Mouse (Mus musculus): Measurements from ENCODE around the gene Stx11.
A peak's percentile ranks its signal among the peaks of the same experiment; 100 is the strongest.
"Not testable (repeated sequence)": the region's sequence is repeated elsewhere in the genome, so short reads cannot be mapped to it uniquely, and the experiment has no call there.

The Stx11 gene

GRCm38 (mm10) chr10:12961546-12961945, 2.6 kb downstream of the Stx11 start:
- no peak for DNase-seq (ENCODE audit: low spot score in 2 of 2)

DNA sequence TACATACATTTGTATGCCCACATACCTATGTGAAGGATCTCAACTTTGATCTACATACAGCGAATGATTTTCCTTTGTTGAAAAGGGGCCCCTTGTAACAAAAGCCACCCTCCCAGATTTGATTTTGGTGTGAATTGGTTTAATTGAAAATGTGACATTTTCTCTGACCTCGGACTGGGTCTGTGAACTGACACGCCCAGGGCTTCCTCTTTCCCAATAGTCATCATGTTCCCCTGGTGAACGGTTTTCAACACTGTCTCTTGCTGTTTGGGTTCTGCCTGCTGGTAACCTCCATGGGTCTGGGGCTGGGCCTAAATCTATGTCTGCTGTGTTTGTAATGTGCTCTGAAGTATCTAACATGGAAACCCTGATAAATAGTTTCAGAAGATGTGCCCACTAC, 6.8 kb downstream of the Stx11 start:
- no peak for DNase-seq (ENCODE audit: low spot score in 2 of 2)

DNA sequence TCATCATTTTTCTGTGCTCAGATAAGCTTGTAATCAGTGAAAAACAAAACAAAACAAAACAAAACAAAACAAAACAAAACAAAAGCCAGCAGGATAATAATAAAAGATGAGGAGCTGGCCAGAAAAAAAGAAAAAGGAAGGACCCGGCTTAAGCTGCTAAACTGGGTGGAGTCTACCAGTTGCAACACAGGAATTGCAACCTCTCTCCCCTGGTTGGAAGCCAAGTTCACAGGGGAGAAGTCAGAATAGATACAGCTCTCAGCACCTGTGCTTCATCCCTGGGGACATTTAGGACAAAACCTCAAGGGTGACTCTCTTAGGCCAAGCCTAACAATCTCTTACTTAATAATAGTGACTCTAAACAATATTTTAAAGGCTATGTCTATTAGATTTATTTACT, 8.3 kb downstream of the Stx11 start:
- DNase-seq (ENCODE audit: low spot score in 2 of 2), result no peak

GRCm38 (mm10) chr10:12951358-12951757, 12.7 kb downstream of the Stx11 start:
- not testable (repeated sequence) for DNase-seq (ENCODE audit: low spot score in 2 of 2)

DNA sequence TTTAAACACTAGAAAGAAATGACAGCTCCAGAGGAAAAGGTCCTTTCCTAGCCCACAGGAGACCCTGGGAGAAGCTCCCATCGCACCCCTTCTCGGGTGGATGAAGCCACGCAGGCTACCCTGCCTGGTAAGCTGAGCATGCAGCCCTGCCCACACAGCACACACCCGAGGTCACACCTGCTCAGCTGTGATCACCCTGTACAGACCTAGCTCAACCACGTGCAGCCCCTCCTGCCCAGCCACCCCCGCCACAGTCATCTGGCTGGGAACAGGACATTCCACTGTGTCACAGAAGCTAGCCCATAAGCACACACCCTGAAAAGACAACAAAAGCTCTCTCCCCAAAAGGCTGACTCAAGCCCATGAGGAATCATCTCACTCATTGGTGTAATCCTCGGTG, 14.8 kb downstream of the Stx11 start:
- DNase-seq (ENCODE audit: low spot score in 2 of 2), result no peak

DNA sequence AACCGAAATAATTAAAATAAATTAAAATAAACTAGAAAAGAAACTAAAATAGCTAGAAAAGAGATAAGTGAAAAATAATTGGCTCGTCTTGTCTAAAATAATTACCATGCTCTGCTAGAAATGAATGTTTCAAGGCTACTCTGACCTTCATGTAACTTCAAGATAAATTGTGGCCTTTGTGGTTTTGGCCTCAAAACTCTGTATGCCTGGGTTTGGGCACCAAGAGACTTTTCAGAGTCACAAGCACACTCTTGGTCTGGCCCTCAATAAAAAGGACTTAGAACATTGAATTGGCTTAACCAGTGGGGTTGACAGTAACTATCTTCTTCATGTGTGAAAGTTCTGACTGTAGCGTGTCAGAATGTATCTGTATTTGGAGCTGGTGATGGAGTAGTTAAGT, 16.5 kb downstream of the Stx11 start:
- DNase-seq (ENCODE audit: low spot score in 2 of 2), result no peak

DNA sequence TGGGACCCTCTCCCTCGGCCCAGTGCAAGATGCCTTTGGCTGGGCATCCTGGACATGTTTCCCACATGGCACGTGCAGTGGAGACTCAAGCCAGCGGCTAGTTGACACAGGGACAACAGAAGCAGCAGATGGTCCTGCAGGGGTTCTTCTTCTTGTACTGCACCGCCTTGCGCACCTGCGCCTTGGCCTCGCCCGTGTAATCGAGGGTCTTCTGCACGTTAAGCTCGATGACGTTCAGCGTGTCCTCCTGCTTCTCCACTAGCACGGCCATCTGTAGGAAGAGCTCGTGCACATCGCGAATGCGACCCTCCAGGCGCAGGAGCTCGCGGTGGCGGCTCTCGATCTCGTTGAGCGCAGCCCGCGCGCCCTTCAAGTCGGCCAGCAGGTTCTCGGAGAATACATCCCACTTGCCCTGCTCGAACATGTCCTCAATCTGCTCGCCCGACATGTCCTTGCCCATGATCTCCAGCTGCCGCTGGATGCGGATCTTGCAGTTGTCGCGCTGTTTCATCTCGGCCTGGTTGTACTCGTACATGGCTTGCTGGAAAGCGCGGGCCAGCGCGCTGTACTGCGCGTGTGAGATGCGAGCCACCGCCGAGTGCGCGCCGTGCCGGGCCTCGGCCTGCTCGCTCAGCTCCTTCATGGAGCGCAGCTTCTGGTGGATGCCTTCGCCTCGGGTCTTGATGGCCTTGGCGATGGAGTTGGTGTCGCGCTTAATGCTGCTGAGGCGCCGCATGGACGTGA, 22.9 kb downstream of the Stx11 start:
- DNase-seq (ENCODE audit: low spot score in 2 of 2), result peak; percentile 39 to 59

DNA sequence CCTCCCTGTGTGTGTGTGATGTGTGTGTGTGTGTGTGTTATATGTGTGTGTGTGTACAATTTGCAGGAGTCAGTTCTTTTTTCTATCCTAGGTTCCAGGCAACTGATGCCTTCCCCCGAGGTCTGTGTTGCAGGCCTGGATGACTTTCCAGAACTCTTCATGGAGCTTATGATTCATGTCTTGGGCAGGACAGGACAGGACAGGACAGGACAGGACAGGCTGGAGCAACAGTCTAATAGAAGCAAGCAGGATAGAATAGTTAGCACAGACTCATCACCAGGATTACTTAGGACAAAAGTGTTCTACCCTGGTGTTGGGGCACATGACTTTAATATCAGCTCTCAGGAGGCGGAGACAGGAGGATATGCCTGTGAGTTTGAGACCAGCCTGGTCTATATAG, 25.3 kb downstream of the Stx11 start:
- DNase-seq (ENCODE audit: low spot score in 2 of 2), result no peak

DNA sequence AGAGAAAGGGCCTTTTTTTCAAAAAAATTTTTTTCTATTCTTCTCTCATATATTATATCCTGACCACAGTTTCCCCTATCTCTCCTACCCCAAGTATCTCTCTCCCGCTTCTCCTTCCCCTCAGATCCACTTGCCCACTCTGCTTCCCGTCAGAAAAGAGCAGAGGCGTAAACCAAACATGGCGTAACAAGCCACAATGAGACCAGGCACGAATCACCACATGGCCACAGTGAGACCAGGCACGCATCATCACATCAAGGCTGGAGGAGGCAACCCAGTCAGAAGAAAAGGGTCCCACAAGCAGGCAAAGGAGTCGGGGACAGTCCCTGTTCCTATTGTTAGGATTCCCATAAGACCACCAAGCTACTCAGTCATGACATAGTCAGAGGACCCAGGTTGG, 28.0 kb downstream of the Stx11 start:
- no peak for DNase-seq (ENCODE audit: low spot score in 2 of 2)

- DNase-seq (ENCODE audit: low spot score in 2 of 2), result no peak
These were observed 28.5 kb downstream of the Stx11 start for GRCm38 (mm10) chr10:12935575-12935974.

DNA sequence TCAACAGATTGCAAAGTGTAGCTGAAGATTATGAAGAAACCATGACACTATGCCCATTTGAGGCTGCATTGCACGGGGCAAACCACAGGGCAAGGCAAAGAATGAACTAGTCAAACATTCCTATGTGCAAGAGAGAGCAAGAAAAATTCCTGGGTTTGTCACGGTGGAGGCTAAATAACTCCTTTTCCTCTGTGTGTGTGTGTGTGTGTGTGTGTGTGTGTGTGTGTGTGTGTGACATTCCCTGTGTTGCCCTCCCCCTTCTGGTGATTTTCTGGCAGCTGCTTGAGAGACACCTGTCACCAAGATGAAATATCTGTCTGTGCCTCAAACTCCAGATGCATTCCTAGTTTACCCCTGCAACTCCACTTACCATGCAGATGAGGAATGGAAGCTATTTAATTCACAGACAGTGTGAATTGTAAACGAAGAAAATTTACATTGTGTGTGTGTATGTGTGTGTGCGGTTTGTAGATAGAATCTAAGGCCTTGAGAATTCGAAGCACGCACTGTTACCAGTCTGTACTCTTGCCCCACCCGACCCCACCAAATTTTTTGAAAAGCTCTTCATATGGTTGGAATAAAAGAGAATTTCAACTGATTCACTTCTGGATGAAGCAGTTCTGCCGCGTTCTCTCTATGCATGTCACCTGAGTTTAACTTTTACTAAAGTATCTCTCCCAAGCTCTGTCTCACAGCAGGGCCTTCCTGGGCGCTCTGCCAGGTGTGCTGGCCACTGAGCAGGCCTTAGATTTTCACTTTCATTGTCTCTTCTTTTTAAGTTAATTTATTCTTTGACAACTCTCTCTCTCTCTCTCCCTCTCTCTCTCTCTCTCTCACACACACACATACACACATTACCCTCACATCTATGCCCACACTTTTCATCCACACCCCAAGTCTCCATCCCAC, 32.4 kb downstream of the Stx11 start:
- no peak for DNase-seq (ENCODE audit: low spot score in 2 of 2)

DNA sequence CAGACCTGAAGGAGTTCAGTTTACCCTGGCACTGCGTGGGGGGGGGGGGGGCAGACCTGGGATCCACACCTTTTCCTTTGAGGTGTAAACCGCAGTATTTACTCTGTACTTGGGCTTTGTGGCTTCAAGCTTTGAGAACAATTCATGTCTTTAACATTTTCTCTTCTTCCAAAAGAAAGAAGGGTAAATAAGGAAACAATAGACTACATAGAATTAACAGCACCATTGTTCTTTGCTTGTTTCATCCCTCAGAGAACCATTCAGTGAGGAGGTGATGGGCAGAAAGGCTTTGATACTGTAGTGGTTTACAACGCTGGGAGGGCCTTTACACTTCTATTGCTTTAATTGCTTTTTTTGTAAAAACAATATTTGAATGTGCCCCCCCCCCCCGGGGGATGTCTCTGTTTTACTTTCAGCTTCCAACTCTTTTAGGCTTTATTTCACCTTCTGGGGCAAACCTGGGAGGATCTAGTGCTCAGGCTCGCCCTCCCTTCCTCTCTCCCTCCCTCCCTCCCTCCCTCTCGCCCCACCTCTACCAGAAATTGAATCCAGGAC, 33.7 kb downstream of the Stx11 start:
- no peak for DNase-seq (ENCODE audit: low spot score in 2 of 2)

GRCm38 (mm10) chr10:12929857-12930174, 34.3 kb downstream of the Stx11 start:
- no peak for DNase-seq (ENCODE audit: low spot score in 2 of 2)

DNA sequence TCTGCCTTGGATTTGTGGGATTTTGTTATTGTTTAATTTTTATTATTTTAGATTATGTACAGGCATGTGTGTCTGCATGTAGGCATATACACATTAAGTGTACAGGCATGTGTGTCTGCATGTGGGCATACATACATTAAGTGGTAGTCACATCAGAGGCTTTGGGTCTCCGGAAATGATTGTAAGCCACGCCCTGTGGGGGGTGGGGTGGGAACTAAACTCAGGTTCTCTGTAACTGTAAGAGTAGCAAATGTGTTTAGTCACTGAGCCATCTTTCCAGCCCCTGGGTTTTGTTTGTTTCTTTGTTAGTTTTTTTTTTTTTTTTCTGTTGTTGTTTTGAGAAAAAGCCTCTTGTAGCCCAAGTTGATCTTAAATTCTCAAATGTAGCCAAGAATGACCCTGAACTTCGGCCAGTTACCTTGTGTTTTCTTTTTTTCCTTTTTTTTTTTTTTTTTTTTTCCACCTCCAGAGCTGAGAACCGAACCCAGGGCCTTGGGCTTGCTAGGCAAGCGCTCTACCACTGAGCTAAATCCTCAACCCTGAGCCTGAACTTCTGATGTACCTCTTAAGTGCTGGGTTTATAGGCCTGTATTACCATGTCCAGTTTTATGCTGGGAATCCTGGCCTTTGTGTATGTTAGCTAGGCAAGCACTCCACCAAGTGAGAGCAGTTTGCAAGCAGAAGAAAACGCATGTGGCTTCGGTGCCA, 34.8 kb downstream of the Stx11 start:
- no peak for DNase-seq (ENCODE audit: low spot score in 2 of 2)

DNA sequence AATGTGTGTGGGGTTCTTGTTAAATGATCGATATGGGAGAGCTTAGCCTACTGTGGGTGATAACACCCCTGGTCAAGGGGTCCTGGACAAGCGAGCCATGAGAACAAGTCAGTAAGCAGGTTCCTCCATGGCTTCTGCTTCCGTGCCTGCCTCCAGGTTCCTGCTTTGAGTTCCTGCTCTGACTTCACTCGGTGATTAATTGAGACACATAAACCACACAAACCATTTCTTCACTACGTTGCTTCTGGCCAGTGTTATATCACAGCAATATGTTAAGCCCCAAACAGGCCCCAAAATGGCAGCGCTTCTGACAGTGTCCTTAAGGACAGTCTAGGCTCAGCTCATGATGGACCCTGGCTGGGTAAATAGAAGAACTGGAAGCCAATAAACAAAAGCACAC, 35.9 kb downstream of the Stx11 start:
- no peak for DNase-seq (ENCODE audit: low spot score in 2 of 2)

GRCm38 (mm10) chr10:12922574-12923353, 41.3 kb downstream of the Stx11 start:
- DNase-seq (ENCODE audit: low spot score in 2 of 2), result peak; percentile 100

- no peak for DNase-seq (ENCODE audit: low spot score in 2 of 2)
These were observed 42.0 kb downstream of the Stx11 start for GRCm38 (mm10) chr10:12922077-12922573.

DNA sequence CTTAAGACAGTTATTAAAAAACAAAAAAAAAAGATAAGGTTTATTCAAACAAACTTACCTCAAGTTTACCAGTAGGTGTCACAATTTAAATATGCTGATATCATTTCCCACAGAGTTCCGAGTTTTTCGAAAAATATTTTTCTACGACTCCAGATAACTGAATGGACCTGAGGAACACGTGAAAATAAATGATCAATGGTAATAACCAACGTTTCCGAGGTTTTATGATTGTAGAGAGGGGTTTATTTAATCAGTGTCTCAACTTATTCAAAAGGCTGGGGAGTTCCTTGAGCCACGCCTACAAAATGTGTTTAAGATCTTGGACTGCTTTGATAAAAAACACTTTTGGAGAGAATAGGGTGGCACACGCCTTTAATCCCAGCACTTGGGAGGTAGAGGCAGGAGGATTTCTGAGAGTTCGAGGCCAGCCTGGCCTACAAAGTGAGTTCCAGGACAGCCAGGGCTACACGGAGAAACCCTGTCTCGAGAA, 42.5 kb downstream of the Stx11 start:
- no peak for DNase-seq (ENCODE audit: low spot score in 2 of 2)

GRCm38 (mm10) chr10:12919287-12919686, 44.8 kb downstream of the Stx11 start:
- peak in 1 of 2 experiments; percentile 6 for DNase-seq (ENCODE audit: low spot score in 2 of 2)

GRCm38 (mm10) chr10:12917626-12918025, 46.5 kb downstream of the Stx11 start:
- no peak for DNase-seq (ENCODE audit: low spot score in 2 of 2)

- DNase-seq (ENCODE audit: low spot score in 2 of 2), result no peak
These were observed 47.7 kb downstream of the Stx11 start for GRCm38 (mm10) chr10:12916376-12916775.
